Mouse (Mus musculus): ENCODE results near the gene Aarsd1. TPM values are rescaled to one million over a fixed set of nuclear protein-coding genes. Genes with fewer than 3 reads are reported as not detected.
"Not testable (repeated sequence)": the region's sequence is repeated elsewhere in the genome, so short reads cannot be mapped to it uniquely, and the experiment has no call there.

Aarsd1 gene
- not detected in 2 replicates for polyA plus RNA-seq (2012; ENCODE audit: insufficient read depth, insufficient read length, low replicate concordance, missing spikeins)

DNA sequence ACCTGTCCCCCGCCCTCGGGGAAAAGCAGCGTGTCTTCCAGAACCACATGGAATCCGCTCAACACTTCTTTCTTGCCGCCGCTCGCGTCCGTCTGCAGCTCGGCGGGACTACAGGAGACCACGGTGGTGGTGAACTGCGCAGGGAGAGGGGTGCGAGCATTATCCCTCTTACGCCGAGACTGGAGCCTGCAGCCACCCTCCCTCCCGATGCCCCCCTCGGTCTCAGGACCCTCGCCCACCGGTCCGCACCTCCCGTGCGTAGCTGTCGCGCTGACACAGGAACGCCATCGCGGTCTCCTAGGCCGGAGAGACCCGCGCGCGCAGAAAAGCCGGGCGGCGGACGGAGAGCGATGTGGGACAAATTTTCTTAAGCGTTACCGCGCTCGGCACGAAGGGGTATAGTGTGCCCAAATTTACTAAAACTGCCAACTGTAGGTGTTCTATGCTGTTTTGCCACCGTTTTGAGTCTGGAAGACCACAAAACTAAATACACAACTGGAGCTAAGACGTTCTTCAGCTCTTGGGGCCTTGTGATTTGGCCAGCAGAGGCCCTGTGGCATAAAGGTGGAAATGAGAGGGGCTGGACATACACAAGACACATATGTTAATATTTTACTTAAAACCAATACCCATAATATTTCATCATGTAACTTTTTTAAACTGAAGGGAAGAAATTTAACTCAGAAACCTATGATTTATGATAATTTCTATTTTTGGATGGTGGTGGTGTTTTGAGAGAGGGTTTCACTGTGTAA, at the start of gene Aarsd1:
Aarsd1 (minus strand) TSS at position 515 of the 755 bp plus-strand sequence.
- WGBS, result under 1% methylated on average over 45 of the region's 45 CpGs
- Histone ChIP-seq H3K4me1 (ENCODE audit: control insufficient read depth, insufficient read depth, low read length) (no peaks in the 10 kb centered on the region), H3K27ac (ENCODE audit: insufficient read depth, low read depth, low read length) (0 out of 2 replicates have a peak within 1 kb of the TSS, but pooled peaks have one; percentile 10), H3K4me3 (ENCODE audit: insufficient read depth, low read depth, low read length) (peak within 1 kb of the TSS; percentile 96)
- TF ChIP-seq POLR2A (IDR thresholded peaks at IDR 0.05; ENCODE audit: insufficient read depth, low read depth, low read length) (peak; percentile 81), CTCF (IDR thresholded peaks at IDR 0.05; ENCODE audit: insufficient read depth, low read depth, low read length) (no peak)

- 53% methylated on average over 5 of the region's 5 CpGs for WGBS
- peaks cover 32% of the 10 kb centered on the region for H3K4me1 ChIP-seq (ENCODE audit: control insufficient read depth, insufficient read depth, low read length)
- not testable (repeated sequence) for H3K27ac ChIP-seq (ENCODE audit: insufficient read depth, low read depth, low read length); H3K4me3 ChIP-seq (ENCODE audit: insufficient read depth, low read depth, low read length)
Measured at GRCm38 (mm10) chr11:101466552-101466950, 49.1 kb upstream of the Aarsd1 start.

DNA sequence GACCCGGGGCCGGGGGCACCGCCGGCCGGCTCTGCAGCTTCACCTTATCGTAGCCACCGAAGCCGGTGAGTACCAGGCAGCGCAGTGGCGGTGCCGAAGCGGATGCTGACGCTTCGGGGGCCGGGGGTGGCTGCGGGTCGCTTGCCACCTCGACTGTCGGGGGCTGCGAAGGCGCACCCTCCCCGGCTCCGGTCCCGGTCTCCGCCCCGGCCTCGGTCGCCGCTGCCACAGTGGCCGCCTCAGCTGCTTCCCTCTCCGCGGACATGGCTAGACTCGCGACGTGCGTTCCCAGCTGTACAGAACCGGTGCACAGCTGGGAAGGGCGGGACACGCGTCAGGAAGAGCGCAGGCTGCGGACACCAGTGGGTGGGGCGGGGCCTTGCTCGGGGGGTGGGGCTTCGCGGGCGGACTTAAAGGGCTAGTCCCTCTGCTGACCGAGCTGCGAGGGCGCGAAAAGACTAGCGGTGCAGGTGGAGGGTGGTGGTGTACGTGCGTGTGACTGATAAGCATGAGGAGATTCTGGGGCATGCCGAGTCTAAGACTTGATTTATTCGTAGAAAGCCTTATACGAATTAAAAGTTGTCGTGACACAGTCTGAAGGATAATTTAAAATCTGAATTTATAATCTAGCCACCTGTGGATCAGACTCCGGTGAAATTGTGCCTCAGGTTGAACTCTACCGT, 48.6 kb upstream of the Aarsd1 start, which contains the start of gene Vat1:
Vat1 (minus strand) TSS at position 362 of the 683 bp plus-strand sequence.
- peak within 1 kb of the TSS; percentile 99 for H3K4me3 ChIP-seq (ENCODE audit: insufficient read depth, low read depth, low read length)
- TF ChIP-seq POLR2A (IDR thresholded peaks at IDR 0.05; ENCODE audit: insufficient read depth, low read depth, low read length) (peak; percentile 28; the same call in 1 of the 2 replicates), CTCF (IDR thresholded peaks at IDR 0.05; ENCODE audit: insufficient read depth, low read depth, low read length) (no peak)
- H3K4me1 ChIP-seq (ENCODE audit: control insufficient read depth, insufficient read depth, low read length), result peaks cover 32% of the 10 kb centered on the region
- WGBS, result under 1% methylated on average over 60 of the region's 60 CpGs
- H3K27ac ChIP-seq (ENCODE audit: insufficient read depth, low read depth, low read length), result peak within 1 kb of the TSS; percentile 65

- TF ChIP-seq POLR2A (IDR thresholded peaks at IDR 0.05; ENCODE audit: insufficient read depth, low read depth, low read length) (0 out of 2 replicates have a peak, but pooled peaks have one; percentile 9), CTCF (IDR thresholded peaks at IDR 0.05; ENCODE audit: insufficient read depth, low read depth, low read length) (no peak)
- Histone ChIP-seq H3K4me3 (ENCODE audit: insufficient read depth, low read depth, low read length) (peak overlapping the region; percentile 99), H3K27ac (ENCODE audit: insufficient read depth, low read depth, low read length) (peak overlapping the region; percentile 65), H3K4me1 (ENCODE audit: control insufficient read depth, insufficient read depth, low read length) (peaks cover 32% of the 10 kb centered on the region)
- under 1% methylated on average over 51 of the region's 51 CpGs for WGBS
Measured at GRCm38 (mm10) chr11:101465101-101465868, 47.9 kb upstream of the Aarsd1 start.

GRCm38 (mm10) chr11:101464211-101465100, 47.0 kb upstream of the Aarsd1 start, which contains the start of gene Rnd2:
Gene Rnd2, plus strand, starts transcription at chr11:101464999.
- WGBS, result 19% methylated on average over 12 of the region's 12 CpGs
- peaks cover 34% of the 10 kb centered on the region for H3K4me1 ChIP-seq (ENCODE audit: control insufficient read depth, insufficient read depth, low read length)
- H3K4me3 ChIP-seq (ENCODE audit: insufficient read depth, low read depth, low read length), result peak within 1 kb of the TSS; percentile 99
- H3K27ac ChIP-seq (ENCODE audit: insufficient read depth, low read depth, low read length), result peak within 1 kb of the TSS; percentile 65
- TF ChIP-seq POLR2A (IDR thresholded peaks at IDR 0.05; ENCODE audit: insufficient read depth, low read depth, low read length), result 0 out of 2 replicates have a peak, but pooled peaks have one; percentile 9
- TF ChIP-seq CTCF (IDR thresholded peaks at IDR 0.05; ENCODE audit: insufficient read depth, low read depth, low read length), result no peak

DNA sequence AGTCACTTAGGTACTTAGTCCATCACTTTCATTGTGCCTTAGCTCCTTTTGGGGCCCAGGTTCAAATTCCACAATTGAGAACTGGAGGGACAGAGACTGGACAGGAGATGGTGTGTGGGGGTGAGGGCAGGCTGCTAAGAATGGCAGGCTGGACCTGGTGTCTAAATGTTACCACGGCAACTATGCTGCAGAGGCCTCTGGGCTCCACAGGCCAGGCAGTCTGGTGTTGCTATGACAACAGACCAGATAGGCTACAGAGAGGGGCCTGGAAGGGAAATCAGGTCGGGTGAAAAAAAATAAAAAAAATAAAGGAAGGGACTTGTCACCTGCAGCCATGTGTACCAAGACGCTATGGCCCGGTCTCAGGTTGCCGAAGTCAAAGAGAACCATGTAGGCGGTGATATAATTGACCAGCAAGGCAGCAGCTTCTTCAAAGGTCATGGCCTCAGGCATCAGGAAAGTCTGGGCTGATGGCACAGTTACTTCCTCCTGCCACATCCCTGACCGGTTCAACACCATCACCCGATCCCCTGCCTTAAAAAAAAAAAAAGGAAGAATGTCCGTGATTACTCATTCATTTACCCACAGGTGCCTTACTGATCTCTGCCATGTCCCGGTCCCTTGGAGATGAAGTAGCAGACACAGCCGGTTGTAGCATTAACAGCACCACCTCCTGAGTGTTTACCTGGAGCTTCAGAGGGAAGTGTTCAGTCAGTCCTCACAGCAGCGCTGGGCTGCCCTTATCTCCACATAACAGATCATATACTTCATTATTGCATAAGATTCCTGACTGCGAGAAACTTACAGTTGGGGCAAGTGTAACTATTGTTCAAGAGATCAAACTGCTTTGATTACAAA, 45.4 kb upstream of the Aarsd1 start:
- no peak overlapping the region for H3K4me3 ChIP-seq (ENCODE audit: insufficient read depth, low read depth, low read length)
- H3K27ac ChIP-seq (ENCODE audit: insufficient read depth, low read depth, low read length), result no peak overlapping the region
- H3K4me1 ChIP-seq (ENCODE audit: control insufficient read depth, insufficient read depth, low read length), result peaks cover 31% of the 10 kb centered on the region
- no peak for TF ChIP-seq CTCF (IDR thresholded peaks at IDR 0.05; ENCODE audit: insufficient read depth, low read depth, low read length)
- no peak for TF ChIP-seq POLR2A (IDR thresholded peaks at IDR 0.05; ENCODE audit: insufficient read depth, low read depth, low read length)
- WGBS, result 49% methylated on average over 13 of the region's 13 CpGs

DNA sequence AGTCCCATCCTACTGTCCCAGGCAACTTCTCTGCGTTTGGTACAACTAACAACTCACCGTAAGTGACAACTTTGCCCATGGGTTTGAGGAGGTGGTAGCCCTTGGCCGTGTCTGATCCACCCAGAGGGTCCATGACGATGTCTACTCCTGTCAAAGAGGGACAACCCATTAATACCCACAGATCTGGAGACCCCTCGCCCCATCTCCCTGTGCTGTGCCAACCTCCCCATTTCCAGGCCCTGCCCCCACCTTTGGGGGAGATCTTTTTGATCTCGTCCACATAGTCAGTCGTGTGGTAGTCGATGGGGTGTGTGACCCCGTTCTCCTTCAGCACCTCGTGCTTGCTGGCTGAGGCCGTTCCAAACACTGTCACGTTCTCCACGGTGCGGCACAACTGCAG, 44.7 kb upstream of the Aarsd1 start:
- Histone ChIP-seq H3K4me1 (ENCODE audit: control insufficient read depth, insufficient read depth, low read length) (peaks cover 31% of the 10 kb centered on the region), H3K4me3 (ENCODE audit: insufficient read depth, low read depth, low read length) (no peak overlapping the region), H3K27ac (ENCODE audit: insufficient read depth, low read depth, low read length) (no peak overlapping the region)
- WGBS, result 75% methylated on average over 14 of the region's 14 CpGs
- TF ChIP-seq POLR2A (IDR thresholded peaks at IDR 0.05; ENCODE audit: insufficient read depth, low read depth, low read length) (no peak), CTCF (IDR thresholded peaks at IDR 0.05; ENCODE audit: insufficient read depth, low read depth, low read length) (no peak)

All from olfactory bulb, adult 2 months (tissue).